Mouse (Mus musculus) forebrain, postnatal 0 days (tissue): ENCODE data around the gene Zfp553. TPM values are rescaled to one million over a fixed set of nuclear protein-coding genes. Genes with fewer than 3 reads are reported as not detected.

ENCODE experiments used
- ATAC-seq: fragments of 200-750 bp; cut with Nextera tagmentation; 2 replicates; pipeline ENCODE4 v1.8.0; 2017; ENCODE audit warnings: mild to moderate bottlenecking, moderate library complexity
- DNase-seq: peaks from one replicate; pipeline ENCODE4 v3.0.0-alpha.2; 2015
- H3K27ac ChIP-seq: fragments of 300-500 bp; sonication (generic); 2 replicates; pipeline ENCODE4 v1.5.1; 2014; ENCODE audit warnings: low read depth, mild to moderate bottlenecking, antibody characterized with exemption, low read length, moderate library complexity, mixed read lengths
- H3K27me3 ChIP-seq: fragments of 300-500 bp; sonication (generic); 2 replicates; pipeline ENCODE4 v1.6.1; 2014; ENCODE audit warnings: mild to moderate bottlenecking, low read length, mixed read lengths; ENCODE audit not compliant: insufficient read depth
- H3K36me3 ChIP-seq: fragments of 300-500 bp; sonication (generic); 2 replicates; pipeline ENCODE4 v1.6.1; 2014; ENCODE audit warnings: mild to moderate bottlenecking, moderate library complexity; ENCODE audit not compliant: insufficient read depth
- H3K4me1 ChIP-seq: fragments of 300-500 bp; sonication (generic); 2 replicates; pipeline ENCODE4 v1.6.1; 2014; ENCODE audit warnings: antibody characterized with exemption; ENCODE audit not compliant: insufficient read depth
- H3K4me2 ChIP-seq: fragments of 300-500 bp; sonication (generic); 2 replicates; pipeline ENCODE4 v1.6.1; 2014; ENCODE audit warnings: low read depth, mild to moderate bottlenecking, moderate library complexity
- H3K4me3 ChIP-seq: fragments of 300-500 bp; sonication (generic); 2 replicates; pipeline ENCODE4 v1.5.1; 2014; ENCODE audit warnings: low read depth, low read length, mixed read lengths
- H3K9ac ChIP-seq: fragments of 300-500 bp; sonication (generic); 2 replicates; pipeline ENCODE4 v1.6.1; 2014; ENCODE audit warnings: mild to moderate bottlenecking
- H3K9me3 ChIP-seq: fragments of 300-500 bp; sonication (generic); 2 replicates; pipeline ENCODE4 v1.6.1; 2016; ENCODE audit warnings: low read length
- CTCF ChIP-seq: sonication (generic); IDR thresholded peaks from 2 replicates; pipeline ENCODE4 v1.5.1; 2016; ENCODE audit warnings: antibody characterized with exemption, control low read depth, low read depth
- WGBS: fragments of 180-500 bp; shearing (Covaris S2); extraction: QIAGEN DNeasy Blood & Tissue Kit; methylation state at CpG from one replicate; pipeline ENCODE4 v1.1.7; 2014; 5-methylcytosine and 5-hydroxymethylcytosine counted together
- polyA plus RNA-seq: library from polyadenylated mRNA; unstranded; fragments of >200 nt; fragmentation: Nextera tagmentation; extraction: Ambion mirVana; gene quantifications from 2 replicates; pipeline ENCODE4 v1.2.1, GENCODE M21; 2015
- total RNA-seq: library from RNA; depleted of rRNA; stranded (reverse); fragments of >200 nt; gene quantifications from 2 replicates; pipeline ENCODE4 v1.2.3, GENCODE M21; 2014; rRNA removed

Gene Zfp553
- total and polyA plus RNA-seq, 2 experiments from 2014 or later = 35.9 to 46.6 TPM

DNA sequence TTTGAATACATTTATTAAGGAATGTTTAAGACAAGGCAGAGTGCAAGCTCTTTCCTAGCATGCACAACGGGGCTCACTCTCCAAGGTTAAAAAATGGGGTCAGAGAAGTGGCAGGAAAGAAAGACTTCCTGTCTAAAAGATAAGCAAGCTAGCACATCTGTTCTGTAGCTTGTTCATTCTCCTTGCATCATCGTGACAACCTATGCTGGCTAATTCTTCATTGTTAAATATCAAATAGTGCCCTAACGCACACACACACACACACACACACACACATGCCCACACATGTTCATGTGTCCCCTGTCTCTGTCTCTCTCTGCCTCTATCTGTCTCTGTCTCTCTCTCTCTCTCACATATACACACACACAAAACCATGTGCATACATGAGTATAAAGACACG lies 48.3 kb downstream of the Zfp553 start:
- no peak for TF ChIP-seq CTCF
- no peak for ATAC-seq

GRCm38 (mm10) chr7:127282190-127282589 lies 49.3 kb downstream of the Zfp553 start:
- 74% methylated on average over 2 of the region's 2 CpGs for WGBS
- Histone ChIP-seq H3K9ac (no peak overlapping the region), H3K9me3 (no peaks in the 10 kb centered on the region), H3K27ac (no peak overlapping the region), H3K36me3 (no peaks in the 10 kb centered on the region), H3K4me3 (no peak overlapping the region), H3K4me2 (no peak overlapping the region), H3K4me1 (no peaks in the 10 kb centered on the region), H3K27me3 (no peaks in the 10 kb centered on the region)
- TF ChIP-seq CTCF = no peak
- ATAC-seq (no peak), DNase-seq (no peak)

More for the DNA sequence above, 48.3 kb downstream of the Zfp553 start:
- DNase-seq = no peak
- Histone ChIP-seq H3K4me3 (no peak overlapping the region), H3K27ac (no peak overlapping the region), H3K36me3 (no peaks in the 10 kb centered on the region), H3K27me3 (no peaks in the 10 kb centered on the region), H3K4me2 (no peak overlapping the region), H3K9me3 (no peaks in the 10 kb centered on the region), H3K9ac (no peak overlapping the region), H3K4me1 (no peaks in the 10 kb centered on the region)
- 79% methylated on average over 4 of the region's 4 CpGs for WGBS

DNA sequence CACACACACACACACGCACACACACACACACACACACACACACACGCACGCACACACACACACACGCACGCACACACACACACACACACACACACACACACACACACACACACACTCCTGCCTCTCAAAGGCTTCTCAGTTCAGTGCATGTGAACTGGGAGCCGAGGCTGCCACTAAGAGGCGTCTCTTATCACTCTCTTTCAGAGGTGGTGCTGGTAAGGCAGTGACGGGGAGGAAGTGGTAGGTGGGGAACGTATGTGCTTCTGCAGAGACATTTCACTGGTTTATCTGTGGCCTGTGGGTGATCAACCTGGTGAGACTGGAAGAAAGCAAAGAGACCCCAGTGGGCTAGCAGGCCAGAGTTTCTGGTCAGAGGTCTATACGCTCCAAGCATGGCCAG lies 52.3 kb downstream of the Zfp553 start:
- Histone ChIP-seq H3K36me3 (no peaks in the 10 kb centered on the region), H3K9me3 (no peaks in the 10 kb centered on the region; the same call in 1 of the 2 replicates), H3K4me3 (no peak overlapping the region), H3K9ac (no peak overlapping the region), H3K4me1 (no peaks in the 10 kb centered on the region), H3K4me2 (no peak overlapping the region), H3K27me3 (no peaks in the 10 kb centered on the region), H3K27ac (no peak overlapping the region)
- ATAC-seq (no peak), DNase-seq (no peak)
- 82% methylated on average over 9 of the region's 10 CpGs for WGBS
- no peak for TF ChIP-seq CTCF

Other genes starting within 250 kb of the Zfp553 start
- gene Mvp, start 218.4 kb upstream of the Zfp553 start, total RNA-seq = 4.8 and 6.9 TPM in 2 replicates
- gene Mvp, start 218.4 kb upstream of the Zfp553 start, polyA plus RNA-seq = 3.3 and 3.4 TPM in 2 replicates
- gene Pagr1b, start 216.6 kb upstream of the Zfp553 start, total RNA-seq = 3.8 TPM in 1 of 2 replicates, not detected in the other
- 1.0 TPM in 1 of 2 replicates, not detected in the other for gene Pagr1b, start 216.6 kb upstream of the Zfp553 start, polyA plus RNA-seq
- gene Pagr1a, start 215.7 kb upstream of the Zfp553 start, total RNA-seq = 19.2 and 21.9 TPM in 2 replicates
- 18.1 and 31.6 TPM in 2 replicates for gene Pagr1a, start 215.7 kb upstream of the Zfp553 start, polyA plus RNA-seq
- 49.1 and 53.6 TPM in 2 replicates for gene Gm42742, start 212.0 kb upstream of the Zfp553 start, total RNA-seq
- 36.7 and 42.2 TPM in 2 replicates for gene Gm42742, start 212.0 kb upstream of the Zfp553 start, polyA plus RNA-seq
- gene Prrt2, start 211.8 kb upstream of the Zfp553 start, total RNA-seq = 68.2 and 77.8 TPM in 2 replicates
- gene Prrt2, start 211.8 kb upstream of the Zfp553 start, polyA plus RNA-seq = 84.1 and 84.3 TPM in 2 replicates
- 176 and 200 TPM in 2 replicates for gene Maz, start 206.0 kb upstream of the Zfp553 start, total RNA-seq
- 69.5 and 73.9 TPM in 2 replicates for gene Maz, start 206.0 kb upstream of the Zfp553 start, polyA plus RNA-seq
- gene Kif22, start 190.6 kb upstream of the Zfp553 start, total RNA-seq = 6.2 and 6.5 TPM in 2 replicates
- 16.6 and 17.3 TPM in 2 replicates for gene Kif22, start 190.6 kb upstream of the Zfp553 start, polyA plus RNA-seq
- gene Zg16, start 145.7 kb upstream of the Zfp553 start, total RNA-seq = not detected in 2 replicates
- not detected in 2 replicates for gene Zg16, start 145.7 kb upstream of the Zfp553 start, polyA plus RNA-seq
- gene AI467606, start 141.7 kb upstream of the Zfp553 start, total RNA-seq = 1.4 and 1.5 TPM in 2 replicates
- gene AI467606, start 141.7 kb upstream of the Zfp553 start, polyA plus RNA-seq = 1.1 and 1.3 TPM in 2 replicates
- gene Qprt, start 110.8 kb upstream of the Zfp553 start, total RNA-seq = 0.54 and 0.90 TPM in 2 replicates
- 0.84 and 1.2 TPM in 2 replicates for gene Qprt, start 110.8 kb upstream of the Zfp553 start, polyA plus RNA-seq
- gene Spn, start 95.2 kb upstream of the Zfp553 start, total RNA-seq = 0.14 and 0.15 TPM in 2 replicates
- 0.10 TPM in 1 of 2 replicates, not detected in the other for gene Spn, start 95.2 kb upstream of the Zfp553 start, polyA plus RNA-seq
- 89.9 and 131 TPM in 2 replicates for gene Cd2bp2, start 37.0 kb upstream of the Zfp553 start, total RNA-seq
- 55.0 and 67.5 TPM in 2 replicates for gene Cd2bp2, start 37.0 kb upstream of the Zfp553 start, polyA plus RNA-seq
- gene Tbc1d10b, start 24.6 kb upstream of the Zfp553 start, total RNA-seq = 63.8 and 68.7 TPM in 2 replicates
- gene Tbc1d10b, start 24.6 kb upstream of the Zfp553 start, polyA plus RNA-seq = 18.1 and 24.8 TPM in 2 replicates
- gene Mylpf, start 24.2 kb upstream of the Zfp553 start, total RNA-seq = 0.52 and 1.6 TPM in 2 replicates
- 1.8 and 3.2 TPM in 2 replicates for gene Mylpf, start 24.2 kb upstream of the Zfp553 start, polyA plus RNA-seq
- 6.5 and 8.0 TPM in 2 replicates for gene Sept1, start 69 bp downstream of the Zfp553 start, total RNA-seq
- 5.6 and 6.7 TPM in 2 replicates for gene Sept1, start 69 bp downstream of the Zfp553 start, polyA plus RNA-seq
- gene Zfp771, start 11.2 kb downstream of the Zfp553 start, total RNA-seq = 65.2 and 65.7 TPM in 2 replicates
- 75.1 and 75.9 TPM in 2 replicates for gene Zfp771, start 11.2 kb downstream of the Zfp553 start, polyA plus RNA-seq
- 90.8 and 122 TPM in 2 replicates for gene Dctpp1, start 27.6 kb downstream of the Zfp553 start, total RNA-seq
- 138 and 183 TPM in 2 replicates for gene Dctpp1, start 27.6 kb downstream of the Zfp553 start, polyA plus RNA-seq
- 73.0 and 78.0 TPM in 2 replicates for gene Sephs2, start 41.0 kb downstream of the Zfp553 start, total RNA-seq
- gene Sephs2, start 41.0 kb downstream of the Zfp553 start, polyA plus RNA-seq = 82.4 and 83.5 TPM in 2 replicates
- gene Itgal, start 63.2 kb downstream of the Zfp553 start, total RNA-seq = 0.62 and 0.76 TPM in 2 replicates
- gene Itgal, start 63.2 kb downstream of the Zfp553 start, polyA plus RNA-seq = 0.56 and 0.59 TPM in 2 replicates
- 29.5 and 31.7 TPM in 2 replicates for gene Zfp768, start 112.5 kb downstream of the Zfp553 start, total RNA-seq
- 9.8 and 10.0 TPM in 2 replicates for gene Zfp768, start 112.5 kb downstream of the Zfp553 start, polyA plus RNA-seq
- gene Zfp747, start 143.0 kb downstream of the Zfp553 start, total RNA-seq = 8.5 and 9.2 TPM in 2 replicates
- 2.9 and 4.7 TPM in 2 replicates for gene Zfp747, start 143.0 kb downstream of the Zfp553 start, polyA plus RNA-seq
- gene 9130019O22Rik, start 154.1 kb downstream of the Zfp553 start, total RNA-seq = 3.2 and 4.6 TPM in 2 replicates
- gene 9130019O22Rik, start 154.1 kb downstream of the Zfp553 start, polyA plus RNA-seq = 0.89 and 1.3 TPM in 2 replicates
- 10.2 and 13.5 TPM in 2 replicates for gene E430018J23Rik, start 160.6 kb downstream of the Zfp553 start, total RNA-seq
- gene E430018J23Rik, start 160.6 kb downstream of the Zfp553 start, polyA plus RNA-seq = 1.7 and 2.4 TPM in 2 replicates
- 5.9 and 7.2 TPM in 2 replicates for gene Zfp764, start 173.8 kb downstream of the Zfp553 start, total RNA-seq
- 1.7 and 3.2 TPM in 2 replicates for gene Zfp764, start 173.8 kb downstream of the Zfp553 start, polyA plus RNA-seq
- 18.3 and 20.8 TPM in 2 replicates for gene Zfp688, start 189.0 kb downstream of the Zfp553 start, total RNA-seq
- 32.0 and 34.0 TPM in 2 replicates for gene Zfp688, start 189.0 kb downstream of the Zfp553 start, polyA plus RNA-seq
- gene Zfp689, start 216.1 kb downstream of the Zfp553 start, total RNA-seq = 10.0 and 11.5 TPM in 2 replicates
- gene Zfp689, start 216.1 kb downstream of the Zfp553 start, polyA plus RNA-seq = 6.7 and 9.0 TPM in 2 replicates
- gene Prr14, start 226.6 kb downstream of the Zfp553 start, total RNA-seq = 29.0 and 36.1 TPM in 2 replicates
- gene Prr14, start 226.6 kb downstream of the Zfp553 start, polyA plus RNA-seq = 27.4 and 27.9 TPM in 2 replicates
- gene Fbrs, start 246.1 kb downstream of the Zfp553 start, total RNA-seq = 23.7 and 31.9 TPM in 2 replicates
- 6.6 and 10.6 TPM in 2 replicates for gene Fbrs, start 246.1 kb downstream of the Zfp553 start, polyA plus RNA-seq